Mouse (Mus musculus) right cerebral cortex, adult 2 months (tissue): ENCODE measurements around the gene Acsbg2.

ENCODE experiments used
- DNase-seq, 2 experiments: peaks; one replicate each; pipeline ENCODE4 v3.0.0; 2021 to 2022; ENCODE audit warnings: low spot score in 2 of 2

Acsbg2 gene

DNA sequence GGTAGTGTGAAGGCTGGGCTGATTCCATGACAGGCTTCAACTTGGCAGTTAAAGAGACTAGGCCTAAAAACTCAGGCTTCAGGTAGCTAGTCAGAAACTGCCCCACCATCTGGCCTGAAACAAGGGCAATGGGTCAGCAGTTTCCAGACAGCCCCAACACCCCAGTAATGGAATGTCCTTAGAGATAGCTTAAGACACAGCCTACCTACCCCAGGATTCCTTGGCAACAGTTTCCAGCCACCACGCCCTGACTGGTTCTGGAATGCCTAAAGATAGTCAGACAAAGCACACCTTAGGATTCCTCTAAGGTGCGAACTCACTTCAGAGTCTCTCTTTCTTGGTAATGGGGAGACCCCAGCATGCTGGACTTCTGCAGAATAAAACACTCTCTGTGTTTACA, 51.9 kb downstream of the Acsbg2 start:
- no peak for DNase-seq

DNA sequence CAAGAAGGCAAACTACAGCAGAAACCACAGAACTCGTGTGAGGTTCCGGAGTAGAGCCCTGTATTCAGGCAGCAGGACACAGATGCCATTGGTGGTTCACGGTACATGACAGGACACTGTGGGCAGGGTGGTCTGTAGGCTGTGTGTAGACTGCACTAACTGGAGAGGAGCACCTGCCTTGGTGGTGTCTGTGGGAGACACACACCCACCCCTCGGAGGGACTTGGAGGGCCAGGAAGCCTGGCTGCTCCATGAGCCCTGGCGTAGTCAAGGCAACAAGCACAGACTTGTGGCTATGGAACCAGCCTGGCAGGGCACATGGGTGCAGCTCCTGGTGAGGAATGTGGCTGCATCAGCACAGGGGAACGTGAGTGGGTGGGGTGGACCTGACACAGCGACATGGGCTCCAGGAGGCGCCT, 54.5 kb downstream of the Acsbg2 start:
- DNase-seq: peak in 1 of 2 experiments; percentile 32

DNA sequence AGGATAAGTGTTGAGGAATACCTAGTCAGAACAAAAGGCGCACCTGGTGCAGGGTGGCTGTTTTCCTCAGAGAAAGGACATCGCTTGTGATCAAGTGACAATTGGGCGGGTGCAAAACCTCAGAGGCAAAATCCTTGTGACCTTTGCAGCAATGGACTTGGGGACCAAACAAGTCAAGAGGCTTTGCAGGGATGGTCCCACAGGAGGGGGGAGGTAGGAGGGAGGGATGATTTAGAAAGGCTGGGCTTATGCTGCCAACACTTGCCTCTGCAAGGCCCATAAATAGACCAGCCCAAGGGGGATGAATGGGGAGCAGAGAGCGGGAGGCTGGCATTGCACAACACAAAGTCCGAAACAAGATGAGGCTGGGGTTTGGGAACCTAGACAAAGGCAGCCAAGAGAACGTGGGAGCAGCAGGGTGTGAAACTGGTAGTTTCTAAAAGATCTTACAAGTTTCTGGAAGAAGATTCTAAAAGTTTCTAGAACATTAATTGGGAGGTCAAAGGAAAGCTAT, 55.2 kb downstream of the Acsbg2 start:
- DNase-seq: no peak

DNA sequence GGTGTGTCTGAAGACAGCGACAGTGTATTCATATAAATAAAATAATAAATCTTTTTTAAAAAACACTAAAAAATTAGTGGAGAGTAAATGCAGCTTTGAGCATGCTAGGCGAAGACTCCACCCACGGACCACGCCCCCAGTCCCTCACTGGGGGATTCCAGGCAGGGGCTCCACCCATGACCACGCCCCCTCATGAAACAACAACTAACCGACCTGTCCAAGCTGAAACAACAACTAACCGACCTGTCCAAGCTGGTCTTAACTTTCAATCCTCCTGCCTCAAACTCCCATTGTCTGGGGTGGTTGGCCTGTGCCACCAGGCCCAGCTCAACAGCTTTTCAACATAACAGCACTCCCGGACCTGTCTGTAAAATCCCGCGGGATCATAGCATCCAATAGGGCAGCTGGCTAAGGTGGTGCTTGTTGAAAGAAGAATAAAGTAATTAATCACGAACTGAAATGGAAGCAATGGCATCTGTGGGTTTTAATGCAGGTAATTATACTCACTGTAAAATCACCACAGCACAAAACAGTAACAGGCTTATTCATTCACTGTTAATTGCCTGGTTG, 56.1 kb downstream of the Acsbg2 start:
- DNase-seq: no peak

DNA sequence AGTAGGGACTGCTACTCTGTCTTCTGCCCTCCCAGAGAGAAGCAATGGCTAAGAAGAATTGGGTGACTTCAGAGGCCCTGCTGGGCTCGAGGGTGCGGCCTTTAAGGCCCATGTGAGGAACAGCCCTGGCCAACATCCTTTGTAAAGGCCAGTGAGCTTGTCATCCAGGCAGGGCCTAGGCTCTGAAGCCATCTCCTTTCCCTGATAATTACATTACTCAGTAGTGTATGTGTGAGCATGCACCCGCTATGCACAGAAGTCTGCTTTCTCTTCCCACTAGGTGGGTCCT, 59.2 kb downstream of the Acsbg2 start:
- no peak for DNase-seq

DNA sequence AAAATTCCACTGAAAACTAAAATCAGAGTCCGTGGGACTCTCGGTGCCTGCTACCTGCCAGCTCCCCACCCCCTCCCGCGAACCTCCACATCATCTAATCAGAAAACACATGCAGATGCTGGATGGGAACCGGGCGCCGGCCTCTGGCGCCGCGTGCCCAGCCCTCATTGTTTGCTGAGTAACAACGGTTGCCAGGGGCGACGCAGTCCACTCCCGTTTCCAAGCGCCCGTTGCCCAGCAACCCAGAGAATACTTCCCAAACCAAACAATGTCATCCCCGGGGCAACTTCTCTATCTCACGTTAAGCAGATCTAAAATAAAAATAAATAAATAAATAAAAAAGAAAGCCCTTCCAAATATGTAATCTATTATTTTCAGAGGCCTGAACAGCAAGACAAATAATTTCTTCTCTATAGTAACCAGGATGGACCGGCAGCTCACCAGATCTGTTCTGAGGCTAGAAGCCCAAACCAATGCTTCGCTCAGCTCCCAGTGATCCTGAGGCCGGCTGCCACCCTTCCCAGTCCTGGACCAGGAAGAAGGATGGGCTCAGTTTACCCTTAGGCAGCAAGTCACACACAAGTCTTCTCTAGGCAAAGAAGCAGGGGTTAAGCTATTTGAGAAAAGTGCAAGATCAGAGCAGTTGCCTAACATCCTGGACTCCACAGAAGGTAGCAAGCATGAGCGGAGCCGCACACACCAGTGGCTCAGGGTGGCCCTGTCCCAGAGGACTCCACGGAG, 59.8 kb downstream of the Acsbg2 start:
- peak; percentile 79 to 90 for DNase-seq

DNA sequence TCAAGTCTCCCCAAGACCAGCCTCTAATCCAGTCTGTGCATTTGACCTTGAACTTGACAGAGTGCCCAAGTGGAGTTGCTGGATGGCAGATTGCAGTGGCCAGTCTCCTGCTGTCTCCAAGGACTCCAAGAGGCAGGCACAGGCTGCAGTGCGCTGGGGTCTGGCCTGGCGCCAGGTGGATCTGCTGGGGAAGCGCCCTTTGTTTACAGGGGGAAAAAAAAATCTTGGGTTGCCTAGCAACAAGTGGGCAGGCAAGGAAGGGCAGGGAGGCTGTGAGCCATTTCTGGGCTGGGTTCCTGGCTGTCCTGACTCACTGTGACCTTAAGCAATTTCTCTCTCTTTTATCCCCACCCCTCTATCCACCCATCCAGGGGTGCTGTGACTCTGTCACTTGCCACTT, 64.0 kb downstream of the Acsbg2 start:
- DNase-seq: peak; percentile 64 to 65

DNA sequence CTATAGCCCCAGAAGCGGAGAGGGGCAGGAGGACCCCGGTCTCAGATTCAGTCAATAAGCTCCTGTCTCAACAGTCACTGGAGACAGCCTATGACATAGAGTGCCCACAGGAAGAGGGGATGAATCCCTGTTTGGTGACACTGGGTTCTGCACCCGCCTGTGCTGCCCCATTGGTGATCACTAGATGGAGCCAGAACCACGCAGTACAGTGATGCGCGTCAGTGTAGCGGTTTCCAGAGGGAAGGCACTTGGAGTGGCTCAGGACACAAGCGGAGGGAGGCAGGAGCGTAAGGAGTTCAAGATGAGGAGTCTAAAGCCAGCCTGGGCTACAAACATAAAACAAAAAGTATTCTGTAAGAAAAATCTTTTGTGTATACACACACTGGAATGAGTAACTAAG, 65.7 kb downstream of the Acsbg2 start:
- DNase-seq: peak; percentile 86 to 92

DNA sequence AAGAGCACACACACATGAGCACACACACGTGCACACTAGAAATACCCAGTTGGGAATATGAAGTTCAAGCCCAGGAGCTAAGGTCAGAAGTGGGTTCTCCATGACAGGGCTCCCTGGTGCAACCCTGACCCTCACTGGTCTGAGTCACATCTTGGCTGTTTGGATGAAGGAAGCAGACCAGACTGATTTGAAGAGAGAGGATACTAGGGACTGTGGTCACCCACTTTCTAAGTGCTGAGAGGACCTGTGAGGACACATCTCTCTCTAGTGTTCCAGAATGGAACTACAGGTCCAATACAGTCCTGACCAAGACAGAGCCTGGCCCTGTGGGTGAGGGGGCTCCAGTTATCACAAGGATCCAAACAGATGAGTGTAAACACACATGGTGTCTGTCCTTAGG, 68.5 kb downstream of the Acsbg2 start:
- DNase-seq: no peak

DNA sequence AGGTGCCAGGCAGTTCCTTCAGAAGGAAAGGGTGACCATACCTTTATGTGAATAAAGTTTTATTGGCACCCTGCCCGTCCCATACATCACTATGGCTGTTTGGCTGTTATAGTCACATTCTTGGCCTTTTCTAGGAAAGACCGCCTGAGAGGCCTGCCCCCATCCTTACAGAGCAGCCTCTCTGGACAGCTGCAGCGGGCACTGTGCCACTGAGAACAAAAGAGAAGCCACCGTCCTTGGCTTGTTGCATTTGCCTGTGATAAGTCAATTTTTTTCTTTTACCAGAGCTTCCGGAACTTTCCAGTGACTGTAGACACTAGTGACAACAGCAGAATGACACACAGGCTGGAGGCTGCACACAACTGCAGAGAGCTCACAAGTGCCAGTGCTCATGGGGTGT, 69.3 kb downstream of the Acsbg2 start:
- DNase-seq: no peak

DNA sequence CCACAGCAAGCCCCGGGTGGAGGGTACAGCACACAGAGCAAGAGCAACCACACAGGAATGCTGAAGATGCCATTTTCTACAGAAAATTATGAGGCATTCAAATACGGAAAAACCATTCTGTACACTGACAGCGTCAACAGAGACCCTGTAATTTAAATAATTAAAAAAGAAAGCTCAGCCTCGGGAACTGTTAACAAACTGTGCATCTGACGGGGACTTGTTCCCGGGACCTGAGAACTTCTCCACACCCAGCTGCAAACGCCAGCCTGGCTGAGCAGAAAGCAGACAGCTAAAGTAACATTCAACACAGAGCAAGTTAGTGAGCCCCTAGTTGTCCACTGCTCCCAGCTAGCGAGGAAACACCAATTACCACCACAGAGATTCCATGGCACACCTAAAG, 72.2 kb downstream of the Acsbg2 start:
- DNase-seq: no peak

DNA sequence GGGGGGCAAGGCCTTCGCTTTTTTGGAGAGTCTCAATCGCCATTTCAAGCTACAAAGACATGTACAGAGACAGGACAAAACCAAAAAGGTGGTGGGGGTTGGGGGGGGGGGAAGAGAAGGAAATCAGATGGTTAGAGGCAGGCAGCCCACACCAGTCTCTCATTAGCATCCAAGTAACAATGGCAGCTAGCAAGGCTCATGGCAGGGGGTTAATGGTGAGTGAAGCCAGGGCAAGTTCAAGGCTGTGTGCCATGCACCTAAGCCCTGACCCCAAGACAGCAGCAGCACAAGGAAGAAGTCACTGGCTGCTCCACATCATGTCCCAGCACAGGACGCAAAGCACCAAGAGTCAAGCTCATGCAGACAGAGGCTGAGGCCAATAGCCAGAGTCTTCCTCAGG, 75.0 kb downstream of the Acsbg2 start:
- no peak for DNase-seq

DNA sequence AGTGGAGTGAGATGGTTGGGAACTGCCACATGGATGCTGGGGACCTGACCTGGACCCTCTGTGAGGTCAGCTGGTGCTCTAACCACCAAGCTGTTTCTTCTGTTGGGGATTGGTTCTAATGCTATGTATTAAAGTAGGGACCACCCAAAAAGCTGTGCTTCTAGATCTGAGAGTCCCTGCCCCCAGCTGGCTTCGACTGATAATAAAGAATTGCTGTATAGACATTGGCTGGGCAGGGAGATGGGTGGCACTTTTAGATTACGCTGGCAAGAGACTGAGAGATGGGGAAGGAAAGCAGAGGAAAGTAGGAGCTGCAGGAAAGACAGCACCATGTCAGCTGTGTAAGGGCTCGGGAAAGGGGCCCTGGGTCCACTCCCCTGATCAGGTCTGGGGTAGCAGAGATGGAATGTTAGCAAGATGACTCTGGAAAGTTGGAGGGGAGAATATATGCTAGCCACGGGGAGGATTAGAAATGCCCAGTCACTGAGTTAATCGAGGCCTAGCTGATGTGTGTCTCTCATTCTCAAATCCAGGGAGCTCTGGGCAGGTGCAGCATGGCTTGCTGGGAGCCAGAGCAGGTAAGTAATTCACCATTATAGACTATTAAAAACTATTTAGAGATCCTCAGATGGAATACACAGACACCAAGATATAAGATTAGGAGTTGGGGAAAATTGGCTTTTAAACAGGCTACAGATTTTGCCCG, 80.5 kb downstream of the Acsbg2 start:
- no peak for DNase-seq
